Mouse (Mus musculus) lung, postnatal 0 days (tissue): Measurements from ENCODE around the gene Aldh3b1.

Experiments
- CTCF ChIP-seq: IDR thresholded peaks from 2 replicates; pipeline ENCODE4 v1.5.1; 2016; ENCODE audit warnings: antibody characterized with exemption, mild to moderate bottlenecking
- EP300 ChIP-seq: IDR thresholded peaks from 2 replicates; pipeline ENCODE4 v1.6.1; 2016; ENCODE audit warnings: antibody characterized with exemption, mild to moderate bottlenecking, control low read depth

DNA sequence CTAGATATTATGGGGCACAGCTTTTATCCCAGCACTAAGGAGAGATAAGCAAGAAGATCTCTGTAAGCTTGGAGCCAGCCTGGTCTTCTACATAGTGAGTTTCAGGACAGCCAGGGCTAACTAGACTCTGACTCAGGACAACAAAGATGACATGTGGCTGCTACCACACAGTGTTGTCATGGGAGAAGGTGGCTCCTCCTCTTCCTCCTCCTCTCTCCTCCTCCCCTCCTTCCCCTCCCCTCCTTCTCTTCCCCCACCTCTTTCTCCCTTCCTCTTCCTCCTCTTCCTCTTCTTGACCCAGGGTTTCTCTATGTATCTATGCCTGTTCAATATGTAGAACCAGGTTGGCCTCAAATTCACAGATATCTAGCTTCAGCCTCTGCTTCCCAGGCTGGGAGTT, 21.9 kb upstream of the Aldh3b1 start:
- TF ChIP-seq CTCF, result no peak
- no peak for TF ChIP-seq EP300
